Mouse (Mus musculus): ENCODE results near the gene Pcbp3.
A peak's percentile ranks its signal among the peaks of the same experiment; 100 is the strongest.

The Pcbp3 gene

GRCm38 (mm10) chr10:76931122-76931521, 30.6 kb downstream of the Pcbp3 start:
- peak in 1 of 2 experiments; percentile 76 for DNase-seq (ENCODE audit: low spot score in 2 of 2)

GRCm38 (mm10) chr10:76924441-76924840, 37.2 kb downstream of the Pcbp3 start:
- DNase-seq (ENCODE audit: low spot score in 2 of 2) = no peak

- no peak for DNase-seq (ENCODE audit: low spot score in 2 of 2)
These were observed 43.6 kb downstream of the Pcbp3 start for GRCm38 (mm10) chr10:76918086-76918485.

- DNase-seq (ENCODE audit: low spot score in 2 of 2) = no peak
These were observed 55.3 kb downstream of the Pcbp3 start for GRCm38 (mm10) chr10:76906434-76906833.

- no peak for DNase-seq (ENCODE audit: low spot score in 2 of 2)
These were observed 55.7 kb downstream of the Pcbp3 start for GRCm38 (mm10) chr10:76905935-76906341.

GRCm38 (mm10) chr10:76903694-76904093, 58.0 kb downstream of the Pcbp3 start:
- no peak for DNase-seq (ENCODE audit: low spot score in 2 of 2)

GRCm38 (mm10) chr10:76903099-76903498, 58.6 kb downstream of the Pcbp3 start:
- peak in 1 of 2 experiments; percentile 22 for DNase-seq (ENCODE audit: low spot score in 2 of 2)

- peak in 1 of 2 experiments; percentile 23 for DNase-seq (ENCODE audit: low spot score in 2 of 2)
These were observed 59.1 kb downstream of the Pcbp3 start for GRCm38 (mm10) chr10:76902588-76902987.

GRCm38 (mm10) chr10:76898428-76898827, 63.3 kb downstream of the Pcbp3 start:
- no peak for DNase-seq (ENCODE audit: low spot score in 2 of 2)

GRCm38 (mm10) chr10:76891456-76891855, 70.2 kb downstream of the Pcbp3 start:
- no peak for DNase-seq (ENCODE audit: low spot score in 2 of 2)

GRCm38 (mm10) chr10:76883442-76884244, 78.0 kb downstream of the Pcbp3 start:
- no peak for DNase-seq (ENCODE audit: low spot score in 2 of 2)

- DNase-seq (ENCODE audit: low spot score in 2 of 2) = no peak
These were observed 78.8 kb downstream of the Pcbp3 start for GRCm38 (mm10) chr10:76882644-76883441.

- DNase-seq (ENCODE audit: low spot score in 2 of 2) = no peak
These were observed 79.8 kb downstream of the Pcbp3 start for GRCm38 (mm10) chr10:76881900-76882299.

GRCm38 (mm10) chr10:76875310-76875709, 86.4 kb downstream of the Pcbp3 start:
- DNase-seq (ENCODE audit: low spot score in 2 of 2) = no peak

- DNase-seq (ENCODE audit: low spot score in 2 of 2) = no peak
These were observed 86.8 kb downstream of the Pcbp3 start for GRCm38 (mm10) chr10:76874879-76875278.

- peak in 1 of 2 experiments; percentile 54 for DNase-seq (ENCODE audit: low spot score in 2 of 2)
These were observed 87.3 kb downstream of the Pcbp3 start for GRCm38 (mm10) chr10:76874398-76874797.

- peak in 1 of 2 experiments; percentile 6 for DNase-seq (ENCODE audit: low spot score in 2 of 2)
These were observed 87.7 kb downstream of the Pcbp3 start for GRCm38 (mm10) chr10:76873948-76874347.

- DNase-seq (ENCODE audit: low spot score in 2 of 2) = no peak
These were observed 89.0 kb downstream of the Pcbp3 start for GRCm38 (mm10) chr10:76872736-76873135.

- DNase-seq (ENCODE audit: low spot score in 2 of 2) = no peak
These were observed 95.8 kb downstream of the Pcbp3 start for GRCm38 (mm10) chr10:76865936-76866335.

GRCm38 (mm10) chr10:76860998-76861397, 100.7 kb downstream of the Pcbp3 start:
- DNase-seq (ENCODE audit: low spot score in 2 of 2) = no peak

GRCm38 (mm10) chr10:76859355-76860127, 102.1 kb downstream of the Pcbp3 start:
- no peak for DNase-seq (ENCODE audit: low spot score in 2 of 2)

- no peak for DNase-seq (ENCODE audit: low spot score in 2 of 2)
These were observed 103.8 kb downstream of the Pcbp3 start for GRCm38 (mm10) chr10:76857879-76858278.

Measured in urinary bladder, adult 18-20 months (tissue).